Mouse (Mus musculus) kidney, embryonic 15.5 days (tissue): ENCODE results near the gene Actr1a. TPM values are rescaled to one million over a fixed set of nuclear protein-coding genes. Genes with fewer than 3 reads are reported as not detected.

Experiments used
- ATAC-seq: fragments of 200-750 bp; cut with Nextera tagmentation; replicated peaks from 2 replicates; pipeline ENCODE4 v1.8.0; 2017; ENCODE audit warnings: moderate TSS enrichment; ENCODE audit not compliant: low FRiP score
- H3K27ac ChIP-seq: fragments of 300-500 bp; sonication (generic); 2 replicates; pipeline ENCODE4 v1.5.1; 2015; ENCODE audit warnings: mild to moderate bottlenecking, inconsistent platforms
- H3K27me3 ChIP-seq: fragments of 300-500 bp; sonication (generic); 2 replicates; pipeline ENCODE4 v1.6.1; 2015; ENCODE audit warnings: inconsistent platforms
- H3K36me3 ChIP-seq: fragments of 300-500 bp; sonication (generic); 2 replicates; pipeline ENCODE4 v1.6.1; 2015; ENCODE audit warnings: inconsistent platforms
- H3K4me1 ChIP-seq: fragments of 300-500 bp; sonication (generic); 2 replicates; pipeline ENCODE4 v1.6.1; 2015; ENCODE audit warnings: inconsistent platforms
- H3K4me2 ChIP-seq: fragments of 300-500 bp; sonication (generic); 2 replicates; pipeline ENCODE4 v1.6.1; 2015; ENCODE audit warnings: moderate library complexity, mild to moderate bottlenecking, inconsistent platforms
- H3K4me3 ChIP-seq: fragments of 300-500 bp; sonication (generic); replicated peaks from 2 replicates; pipeline ENCODE4 v1.5.1; 2015; ENCODE audit warnings: mild to moderate bottlenecking, inconsistent platforms
- H3K9ac ChIP-seq: fragments of 300-500 bp; sonication (generic); 2 replicates; pipeline ENCODE4 v1.6.1; 2015; ENCODE audit warnings: mild to moderate bottlenecking, inconsistent platforms
- H3K9me3 ChIP-seq: fragments of 300-500 bp; sonication (generic); replicated peaks from 2 replicates; pipeline ENCODE4 v1.6.1; 2016; ENCODE audit warnings: inconsistent platforms
- WGBS: fragments of 180-500 bp; shearing (Covaris S2); methylation state at CpG from one replicate; pipeline ENCODE4 v1.1.7; 2015; ENCODE audit warnings: mixed read lengths; 5-methylcytosine and 5-hydroxymethylcytosine counted together
- polyA plus RNA-seq: library from polyadenylated mRNA; unstranded; fragments of >200 nt; fragmentation: Nextera tagmentation; extraction: Ambion mirVana; gene quantifications from 2 replicates; pipeline ENCODE4 v1.2.1, GENCODE M21; 2015

Actr1a gene
- polyA plus RNA-seq, 1 experiment from 2014 or later = 136 TPM

GRCm38 (mm10) chr19:46347146-46347545 lies 48.4 kb downstream of the Actr1a start:
- Histone ChIP-seq H3K4me2 (no peak overlapping the region), H3K27me3 (peaks cover 20% of the 10 kb centered on the region), H3K9ac (no peak overlapping the region), H3K9me3 (no peaks in the 10 kb centered on the region), H3K4me1 (peaks cover 25% of the 10 kb centered on the region), H3K4me3 (no peak overlapping the region), H3K27ac (no peak overlapping the region), H3K36me3 (no peaks in the 10 kb centered on the region)
- 96% methylated on average over 1 of the region's 1 CpGs for WGBS
- no peak for ATAC-seq

GRCm38 (mm10) chr19:46344710-46345419 lies 50.7 kb downstream of the Actr1a start:
- Histone ChIP-seq H3K4me2 (no peak overlapping the region), H3K9me3 (no peaks in the 10 kb centered on the region), H3K27me3 (peaks cover 20% of the 10 kb centered on the region), H3K4me3 (no peak overlapping the region), H3K36me3 (no peaks in the 10 kb centered on the region), H3K4me1 (peaks cover 24% of the 10 kb centered on the region), H3K27ac (no peak overlapping the region), H3K9ac (no peak overlapping the region)
- WGBS = 20% methylated on average over 7 of the region's 7 CpGs
- no peak for ATAC-seq

- Histone ChIP-seq H3K9ac (no peak overlapping the region), H3K4me1 (peaks cover 32% of the 10 kb centered on the region), H3K4me2 (peak overlapping the region; percentile 68; the same call in 1 of the 2 replicates), H3K27me3 (peaks cover 14% of the 10 kb centered on the region), H3K4me3 (no peak overlapping the region), H3K9me3 (no peaks in the 10 kb centered on the region), H3K36me3 (no peaks in the 10 kb centered on the region), H3K27ac (peak overlapping the region; percentile 58; the same call in 1 of the 2 replicates)
- 69% methylated on average over 7 of the region's 7 CpGs for WGBS
- ATAC-seq = no peak
Measured at GRCm38 (mm10) chr19:46339287-46339971, 56.1 kb downstream of the Actr1a start.

- H3K9me3 ChIP-seq = no peaks in the 10 kb centered on the region
- H3K4me1 ChIP-seq = peaks cover 32% of the 10 kb centered on the region
- peak overlapping the region; percentile 92 for H3K4me3 ChIP-seq
- no peak for ATAC-seq
- H3K9ac ChIP-seq = no peak overlapping the region
- 52% methylated on average over 6 of the region's 6 CpGs for WGBS
- peak overlapping the region; percentile 58; the same call in 1 of the 2 replicates for H3K27ac ChIP-seq
- peak overlapping the region; percentile 68 for H3K4me2 ChIP-seq
- no peaks in the 10 kb centered on the region for H3K36me3 ChIP-seq
- peaks cover 8% of the 10 kb centered on the region for H3K27me3 ChIP-seq
Measured at GRCm38 (mm10) chr19:46338942-46339286, 56.6 kb downstream of the Actr1a start.

- H3K27me3 ChIP-seq = peaks cover 4% of the 10 kb centered on the region
- no peaks in the 10 kb centered on the region for H3K9me3 ChIP-seq
- H3K9ac ChIP-seq = peak within 1 kb of the TSS; percentile 77
- WGBS = under 1% methylated on average over 31 of the region's 31 CpGs
- no peaks in the 10 kb centered on the region for H3K36me3 ChIP-seq
- ATAC-seq = peak; percentile 78
- H3K4me2 ChIP-seq = peak within 1 kb of the TSS; percentile 68
- H3K27ac ChIP-seq = peak within 1 kb of the TSS; percentile 62
- peak within 1 kb of the TSS; percentile 92 for H3K4me3 ChIP-seq
- peaks cover 32% of the 10 kb centered on the region for H3K4me1 ChIP-seq
Measured at GRCm38 (mm10) chr19:46338331-46338936, 57.1 kb downstream of the Actr1a start, which contains the start of gene Cuedc2. Cuedc2 (minus strand) TSS chr19:46338702.

- H3K27me3 ChIP-seq = no peaks in the 10 kb centered on the region
- no peaks in the 10 kb centered on the region for H3K9me3 ChIP-seq
- peaks cover 32% of the 10 kb centered on the region for H3K4me1 ChIP-seq
- H3K36me3 ChIP-seq = peaks cover 1% of the 10 kb centered on the region; the same call in 1 of the 2 replicates
- H3K4me3 ChIP-seq = peak overlapping the region; percentile 92
- H3K9ac ChIP-seq = peak overlapping the region; percentile 77
- 35% methylated on average over 15 of the region's 15 CpGs for WGBS
- peak overlapping the region; percentile 62 for H3K27ac ChIP-seq
- no peak; the same call in 1 of the 2 replicates for ATAC-seq
- peak overlapping the region; percentile 68 for H3K4me2 ChIP-seq
Measured at GRCm38 (mm10) chr19:46337719-46338330, 57.7 kb downstream of the Actr1a start.

- Histone ChIP-seq H3K27ac (no peak overlapping the region), H3K4me1 (peaks cover 32% of the 10 kb centered on the region), H3K27me3 (no peaks in the 10 kb centered on the region), H3K4me3 (no peak overlapping the region), H3K36me3 (peaks cover 24% of the 10 kb centered on the region), H3K9ac (no peak overlapping the region), H3K4me2 (no peak overlapping the region), H3K9me3 (no peaks in the 10 kb centered on the region)
- ATAC-seq = no peak
- 85% methylated on average over 3 of the region's 3 CpGs for WGBS
Measured at GRCm38 (mm10) chr19:46333906-46334305, 61.6 kb downstream of the Actr1a start.

- no peaks in the 10 kb centered on the region for H3K9me3 ChIP-seq
- no peak for ATAC-seq
- no peak overlapping the region for H3K4me2 ChIP-seq
- no peak overlapping the region for H3K4me3 ChIP-seq
- H3K9ac ChIP-seq = no peak overlapping the region
- H3K4me1 ChIP-seq = peaks cover 33% of the 10 kb centered on the region
- 77% methylated on average over 7 of the region's 7 CpGs for WGBS
- H3K27me3 ChIP-seq = no peaks in the 10 kb centered on the region
- H3K36me3 ChIP-seq = peaks cover 24% of the 10 kb centered on the region
- H3K27ac ChIP-seq = no peak overlapping the region
Measured at GRCm38 (mm10) chr19:46332721-46333339, 62.7 kb downstream of the Actr1a start.

- WGBS = 86% methylated on average over 3 of the region's 3 CpGs
Measured at GRCm38 (mm10) chr19:46331936-46332335, 63.6 kb downstream of the Actr1a start.

GRCm38 (mm10) chr19:46331326-46331725 lies 64.2 kb downstream of the Actr1a start:
- Histone ChIP-seq H3K4me2 (no peak overlapping the region), H3K27ac (no peak overlapping the region)
- 91% methylated on average over 14 of the region's 14 CpGs for WGBS

More at GRCm38 (mm10) chr19:46331936-46332335, 63.6 kb downstream of the Actr1a start:
- H3K27me3 ChIP-seq = peaks cover 6% of the 10 kb centered on the region
- H3K4me3 ChIP-seq = no peak overlapping the region
- no peak overlapping the region for H3K27ac ChIP-seq
- no peak for ATAC-seq
- H3K4me1 ChIP-seq = peaks cover 33% of the 10 kb centered on the region
- H3K36me3 ChIP-seq = peaks cover 24% of the 10 kb centered on the region
- H3K9me3 ChIP-seq = no peaks in the 10 kb centered on the region
- H3K4me2 ChIP-seq = no peak overlapping the region
- H3K9ac ChIP-seq = no peak overlapping the region

GRCm38 (mm10) chr19:46330696-46331095 lies 64.9 kb downstream of the Actr1a start:
- no peak overlapping the region for H3K4me3 ChIP-seq
- H3K36me3 ChIP-seq = peaks cover 24% of the 10 kb centered on the region
- no peak overlapping the region for H3K27ac ChIP-seq
- H3K4me1 ChIP-seq = peaks cover 33% of the 10 kb centered on the region
- no peak overlapping the region for H3K9ac ChIP-seq
- no peaks in the 10 kb centered on the region for H3K9me3 ChIP-seq
- ATAC-seq = no peak
- 90% methylated on average over 12 of the region's 12 CpGs for WGBS
- H3K27me3 ChIP-seq = peaks cover 19% of the 10 kb centered on the region
- no peak overlapping the region for H3K4me2 ChIP-seq

More at GRCm38 (mm10) chr19:46331326-46331725, 64.2 kb downstream of the Actr1a start:
- ATAC-seq = no peak
- Histone ChIP-seq H3K36me3 (peaks cover 24% of the 10 kb centered on the region), H3K27me3 (peaks cover 12% of the 10 kb centered on the region), H3K4me3 (no peak overlapping the region), H3K9me3 (no peaks in the 10 kb centered on the region), H3K4me1 (peaks cover 33% of the 10 kb centered on the region), H3K9ac (no peak overlapping the region)
